ENCODE assay signal across 8 mouse cellular contexts in genomic region chr1:93804818-93805217, GRCm38 (mm10). TPM values are rescaled to one million over a fixed set of nuclear protein-coding genes. Genes with fewer than 3 reads are reported as not detected.
A peak's percentile ranks its signal among the peaks of the same experiment; 100 is the strongest.
DNase-seq lines count a peak whose midpoint lies in the region; ATAC-seq and TF ChIP-seq lines count a peak whose summit lies in the region.

No protein-coding gene starts in this region.

- H3K9ac ChIP-seq in kidney, postnatal 0 days (ENCODE audit: low read depth, low read length) = peak overlapping the region; percentile 87; the same call in 1 of the 2 replicates
- H3K9ac ChIP-seq in embryonic facial prominence, embryonic 14.5 days (ENCODE audit: low read depth, low read length) = peak overlapping the region; percentile 88; the same call in 1 of the 2 replicates
- H3K9ac ChIP-seq in neural tube, embryonic 14.5 days (replicated peaks; ENCODE audit: low read depth, low read length) = no peak overlapping the region

- DNase-seq in kidney, postnatal 0 days (ENCODE audit: low spot score) = no peak
- DNase-seq in kidney, postnatal 14 days = no peak
- no peak for DNase-seq in embryonic facial prominence, embryonic 14.5 days (ENCODE audit: low spot score)
- no peak for DNase-seq in limb, embryonic 10.5 days (ENCODE audit: low spot score)
- no peak for DNase-seq in cerebellum, adult 9-10 months
- DNase-seq in cerebellum, postnatal 36 days = no peak

- TF ChIP-seq CTCF in kidney, postnatal 0 days (IDR thresholded peaks at IDR 0.05; ENCODE audit: low read depth) = no peak

- H3K27ac ChIP-seq in kidney, postnatal 0 days = no peak overlapping the region
- H3K27ac ChIP-seq in embryonic facial prominence, embryonic 14.5 days (replicated peaks; ENCODE audit: low read depth, low read length) = no peak overlapping the region
- H3K27ac ChIP-seq in limb, embryonic 10.5 days = no peak overlapping the region
- H3K27ac ChIP-seq in neural tube, embryonic 14.5 days (ENCODE audit: low read depth, low read length) = no peak overlapping the region

- peak overlapping the region; percentile 69 for H3K4me2 ChIP-seq in kidney, postnatal 0 days (ENCODE audit: low read length)
- peak overlapping the region; percentile 94 for H3K4me2 ChIP-seq in embryonic facial prominence, embryonic 14.5 days (ENCODE audit: low read depth, low read length)
- peak overlapping the region; percentile 79 for H3K4me2 ChIP-seq in neural tube, embryonic 14.5 days (ENCODE audit: low read depth, low read length)

- peaks cover 12% of the 10 kb centered on the region; the same call in 1 of the 2 replicates for H3K36me3 ChIP-seq in kidney, postnatal 0 days (ENCODE audit: insufficient read depth, low read length)
- peaks cover 42% of the 10 kb centered on the region for H3K36me3 ChIP-seq in embryonic facial prominence, embryonic 14.5 days (ENCODE audit: control insufficient read depth, insufficient read depth, low read length)
- peaks cover 53% of the 10 kb centered on the region for H3K36me3 ChIP-seq in limb, embryonic 10.5 days
- H3K36me3 ChIP-seq in neural tube, embryonic 14.5 days (ENCODE audit: control insufficient read depth, insufficient read depth, low read length) = peaks cover 14% of the 10 kb centered on the region

- WGBS in kidney, postnatal 0 days = 80% methylated on average over 4 of the region's 4 CpGs
- 86% methylated on average over 4 of the region's 4 CpGs for WGBS in embryonic facial prominence, embryonic 14.5 days
- WGBS in limb, embryonic 10.5 days = 84% methylated on average over 4 of the region's 4 CpGs
- WGBS in neural tube, embryonic 14.5 days = 74% methylated on average over 4 of the region's 4 CpGs

- H3K4me1 ChIP-seq in kidney, postnatal 0 days (replicated peaks; ENCODE audit: insufficient read depth, low read length) = peaks cover 9% of the 10 kb centered on the region
- peaks cover 14% of the 10 kb centered on the region for H3K4me1 ChIP-seq in embryonic facial prominence, embryonic 14.5 days (ENCODE audit: control insufficient read depth, insufficient read depth, low read length)
- H3K4me1 ChIP-seq in limb, embryonic 10.5 days = peaks cover 36% of the 10 kb centered on the region
- H3K4me1 ChIP-seq in neural tube, embryonic 14.5 days (ENCODE audit: control insufficient read depth, insufficient read depth, low read length) = peaks cover 17% of the 10 kb centered on the region; the same call in 1 of the 2 replicates

- no peak for ATAC-seq in kidney, postnatal 0 days (replicated peaks; ENCODE audit: low FRiP score, low read depth)
- no peak for ATAC-seq in embryonic facial prominence, embryonic 14.5 days (ENCODE audit: low read depth)
- no peak for ATAC-seq in neural tube, embryonic 14.5 days (ENCODE audit: low read depth)
- no peak for ATAC-seq in monocyte, adult 5-6 weeks (replicated peaks; ENCODE audit: insufficient number of reproducible peaks, low FRiP score, low TSS enrichment, poor library complexity, severe bottlenecking)

- no peaks in the 10 kb centered on the region for H3K27me3 ChIP-seq in kidney, postnatal 0 days (ENCODE audit: insufficient read depth, low read length)
- H3K27me3 ChIP-seq in embryonic facial prominence, embryonic 14.5 days (replicated peaks; ENCODE audit: control insufficient read depth, insufficient read depth, low read length) = no peaks in the 10 kb centered on the region
- no peaks in the 10 kb centered on the region for H3K27me3 ChIP-seq in limb, embryonic 10.5 days (ENCODE audit: low read depth, poor library complexity, severe bottlenecking)
- H3K27me3 ChIP-seq in neural tube, embryonic 14.5 days (ENCODE audit: control insufficient read depth, insufficient read depth, low read length) = no peaks in the 10 kb centered on the region

- H3K9me3 ChIP-seq in kidney, postnatal 0 days (replicated peaks; ENCODE audit: low read length) = no peaks in the 10 kb centered on the region
- no peaks in the 10 kb centered on the region for H3K9me3 ChIP-seq in embryonic facial prominence, embryonic 14.5 days (ENCODE audit: control insufficient read depth, low read length)
- no peaks in the 10 kb centered on the region for H3K9me3 ChIP-seq in limb, embryonic 10.5 days (replicated peaks)
- no peaks in the 10 kb centered on the region for H3K9me3 ChIP-seq in neural tube, embryonic 14.5 days (ENCODE audit: control insufficient read depth, low read length)

- H3K4me3 ChIP-seq in kidney, postnatal 0 days (replicated peaks; ENCODE audit: low read depth, low read length) = peak overlapping the region; percentile 87
- H3K4me3 ChIP-seq in embryonic facial prominence, embryonic 14.5 days (ENCODE audit: low read depth, low read length) = peak overlapping the region; percentile 80
- H3K4me3 ChIP-seq in limb, embryonic 10.5 days = peak overlapping the region; percentile 81
- peak overlapping the region; percentile 81 for H3K4me3 ChIP-seq in neural tube, embryonic 14.5 days (ENCODE audit: low read depth, low read length)

RNA-seq across cellular contexts. Expression of gene Ing5, which starts 1.1 kb away (rescaled TPM):
- 9.6 and 11.4 TPM in 2 replicates for polyA plus RNA-seq in kidney, postnatal 0 days (2015; fragmentation: Nextera tagmentation; extraction: Ambion mirVana)
- polyA plus RNA-seq in embryonic facial prominence, embryonic 14.5 days (2014; fragmentation: Nextera tagmentation; extraction: Ambion mirVana) = 11.7 and 12.4 TPM in 2 replicates
- polyA plus RNA-seq in limb, embryonic 10.5 days (2016; fragmentation: Nextera tagmentation; extraction: Ambion mirVana) = 21.4 and 22.7 TPM in 2 replicates
- polyA plus RNA-seq in neural tube, embryonic 14.5 days (2014; fragmentation: Nextera tagmentation; extraction: Ambion mirVana) = 9.4 and 10.2 TPM in 2 replicates
- total RNA-seq in monocyte, adult 5-6 weeks (2017) = 31.0 to 39.7 TPM (median 38.6 TPM) in 3 replicates

RNA-seq across cellular contexts. Expression of gene Dtymk, which starts 3.1 kb away (rescaled TPM):
- 179 and 191 TPM in 2 replicates for polyA plus RNA-seq in kidney, postnatal 0 days (2015; fragmentation: Nextera tagmentation; extraction: Ambion mirVana)
- polyA plus RNA-seq in embryonic facial prominence, embryonic 14.5 days (2014; fragmentation: Nextera tagmentation; extraction: Ambion mirVana) = 214 and 218 TPM in 2 replicates
- polyA plus RNA-seq in limb, embryonic 10.5 days (2016; fragmentation: Nextera tagmentation; extraction: Ambion mirVana) = 280 and 304 TPM in 2 replicates
- polyA plus RNA-seq in neural tube, embryonic 14.5 days (2014; fragmentation: Nextera tagmentation; extraction: Ambion mirVana) = 152 and 153 TPM in 2 replicates
- 27.4 to 45.3 TPM (median 39.4 TPM) in 3 replicates for total RNA-seq in monocyte, adult 5-6 weeks (2017)

RNA-seq across cellular contexts. Expression of gene D2hgdh, which starts 19.9 kb away (rescaled TPM):
- polyA plus RNA-seq in kidney, postnatal 0 days (2015; fragmentation: Nextera tagmentation; extraction: Ambion mirVana) = 12.7 and 13.3 TPM in 2 replicates
- 10.7 and 14.3 TPM in 2 replicates for polyA plus RNA-seq in embryonic facial prominence, embryonic 14.5 days (2014; fragmentation: Nextera tagmentation; extraction: Ambion mirVana)
- 13.7 and 15.0 TPM in 2 replicates for polyA plus RNA-seq in limb, embryonic 10.5 days (2016; fragmentation: Nextera tagmentation; extraction: Ambion mirVana)
- polyA plus RNA-seq in neural tube, embryonic 14.5 days (2014; fragmentation: Nextera tagmentation; extraction: Ambion mirVana) = 12.3 and 14.7 TPM in 2 replicates
- 11.0 to 33.9 TPM (median 14.0 TPM) in 3 replicates for total RNA-seq in monocyte, adult 5-6 weeks (2017)

RNA-seq across cellular contexts. Expression of gene Thap4, which starts 50.2 kb away (rescaled TPM):
- polyA plus RNA-seq in kidney, postnatal 0 days (2015; fragmentation: Nextera tagmentation; extraction: Ambion mirVana) = 82.5 and 82.9 TPM in 2 replicates
- polyA plus RNA-seq in embryonic facial prominence, embryonic 14.5 days (2014; fragmentation: Nextera tagmentation; extraction: Ambion mirVana) = 44.9 and 45.8 TPM in 2 replicates
- polyA plus RNA-seq in limb, embryonic 10.5 days (2016; fragmentation: Nextera tagmentation; extraction: Ambion mirVana) = 54.8 and 56.3 TPM in 2 replicates
- 41.9 and 43.0 TPM in 2 replicates for polyA plus RNA-seq in neural tube, embryonic 14.5 days (2014; fragmentation: Nextera tagmentation; extraction: Ambion mirVana)
- total RNA-seq in monocyte, adult 5-6 weeks (2017) = 6.8 to 26.3 TPM (median 11.5 TPM) in 3 replicates

RNA-seq across cellular contexts. Expression of gene Atg4b, which starts 53.5 kb away (rescaled TPM):
- polyA plus RNA-seq in kidney, postnatal 0 days (2015; fragmentation: Nextera tagmentation; extraction: Ambion mirVana) = 84.6 and 88.4 TPM in 2 replicates
- polyA plus RNA-seq in embryonic facial prominence, embryonic 14.5 days (2014; fragmentation: Nextera tagmentation; extraction: Ambion mirVana) = 81.7 and 84.8 TPM in 2 replicates
- 91.8 and 95.8 TPM in 2 replicates for polyA plus RNA-seq in limb, embryonic 10.5 days (2016; fragmentation: Nextera tagmentation; extraction: Ambion mirVana)
- 85.9 and 90.4 TPM in 2 replicates for polyA plus RNA-seq in neural tube, embryonic 14.5 days (2014; fragmentation: Nextera tagmentation; extraction: Ambion mirVana)
- total RNA-seq in monocyte, adult 5-6 weeks (2017) = 21.7 to 86.4 TPM (median 55.1 TPM) in 3 replicates
